Mouse (Mus musculus): ENCODE results near the gene Armcx1.
"Not testable (repeated sequence)": the region's sequence is repeated elsewhere in the genome, so short reads cannot be mapped to it uniquely, and the experiment has no call there.

DNA sequence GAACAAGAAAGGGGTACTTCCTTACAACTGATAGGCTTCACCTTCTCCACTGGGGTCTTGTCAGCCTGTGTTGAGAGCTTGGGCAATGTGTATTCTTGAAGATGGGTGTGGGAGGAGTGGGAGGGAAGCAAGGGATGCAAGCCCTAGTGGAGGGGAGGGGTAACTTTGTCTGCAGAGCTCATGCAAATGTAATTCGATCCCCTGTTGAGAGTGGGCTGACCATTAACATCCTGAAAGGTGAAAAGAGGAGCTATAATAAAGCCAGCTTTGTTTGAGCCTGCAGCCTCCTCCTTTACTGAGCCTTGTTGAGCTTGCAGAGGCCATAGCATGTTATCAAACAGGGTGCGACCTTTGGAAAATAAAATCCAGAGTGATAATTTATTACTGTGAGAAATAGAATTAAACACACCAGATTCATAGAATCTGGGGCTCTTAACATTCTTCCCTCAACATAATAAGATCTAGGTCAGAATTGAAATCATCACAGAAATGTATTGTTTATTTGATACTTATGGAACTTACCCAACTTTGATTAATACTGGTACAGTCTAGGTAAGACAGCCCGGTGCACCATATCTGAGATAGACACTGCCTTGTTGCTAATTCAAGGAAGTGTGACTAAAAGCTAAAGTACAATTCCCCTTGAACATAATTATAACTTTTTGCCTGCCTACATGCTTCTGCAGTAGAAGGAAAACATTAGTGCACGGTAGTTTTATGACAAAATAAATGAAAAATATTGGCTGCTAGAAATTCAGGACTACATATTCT is 45.9 kb downstream of the Armcx1 start:
- TF ChIP-seq POLR2A (IDR thresholded peaks at IDR 0.05; ENCODE audit: low read depth, low read length); IRF4 (IDR thresholded peaks at IDR 0.05; ENCODE audit: low read depth, low read length); TBP (conservative IDR thresholded peaks at IDR 0.05; ENCODE audit: low read depth, low read length); ZMIZ1 (IDR thresholded peaks at IDR 0.05; ENCODE audit: low read depth, low read length); ZC3H11A (IDR thresholded peaks at IDR 0.05; ENCODE audit: low read depth, low read length); CTCF (conservative IDR thresholded peaks at IDR 0.05 in 1 of 2, IDR thresholded peaks at IDR 0.05 in 1 of 2; ENCODE audit: low read depth in 2 of 2, low read length in 2 of 2); NELFE (IDR thresholded peaks at IDR 0.05; ENCODE audit: low read depth, low read length); EP300 (IDR thresholded peaks at IDR 0.05; ENCODE audit: low read length); TCF12 (IDR thresholded peaks at IDR 0.05; ENCODE audit: low read depth, low read length); POLR2AphosphoS2 (IDR thresholded peaks at IDR 0.05; ENCODE audit: low read depth, low read length); CHD2 (IDR thresholded peaks at IDR 0.05; ENCODE audit: low read length); HCFC1 (IDR thresholded peaks at IDR 0.05; ENCODE audit: low read depth, low read length); MAX (IDR thresholded peaks at IDR 0.05; ENCODE audit: low read length): not testable (repeated sequence)

All from CH12.LX (cell line).